Mouse (Mus musculus): Measurements from ENCODE around the gene Amigo1. TPM values are rescaled to one million over a fixed set of nuclear protein-coding genes. Genes with fewer than 3 reads are reported as not detected.

The Amigo1 gene
- total and polyA plus RNA-seq, 3 experiments: 0.46 to 0.98 (median 0.66) TPM

- no peak for DNase-seq (ENCODE audit: low spot score)
- no peak for TF ChIP-seq GATA2 (IDR thresholded peaks at IDR 0.05; ENCODE audit: borderline replicate concordance, low read depth, low read length)
- no peak for TF ChIP-seq CTCF (IDR thresholded peaks at IDR 0.05; ENCODE audit: low read depth, low read length)
- no peak for TF ChIP-seq TAL1 (conservative IDR thresholded peaks at IDR 0.05; ENCODE audit: low read depth, low read length)
- TF ChIP-seq GATA1 (IDR thresholded peaks at IDR 0.05; ENCODE audit: borderline replicate concordance, low read length): no peak
- no peak for TF ChIP-seq POLR2AphosphoS5 (IDR thresholded peaks at IDR 0.05; ENCODE audit: insufficient replicate concordance, low read depth, low read length)
- no peaks in the 10 kb centered on the region for H3K27me3 ChIP-seq (ENCODE audit: insufficient read depth, low read length)
- H3K4me1 ChIP-seq (ENCODE audit: insufficient read depth, low read depth, low read length): peaks cover 55% of the 10 kb centered on the region
- H3K36me3 ChIP-seq (replicated peaks): peaks cover 76% of the 10 kb centered on the region
- no peak overlapping the region for H3K4me3 ChIP-seq (ENCODE audit: low read depth, low read length)
- H3K9me3 ChIP-seq (replicated peaks): no peaks in the 10 kb centered on the region
- ATAC-seq (ENCODE audit: extremely low read depth, insufficient number of reproducible peaks, low FRiP score, poor library complexity, severe bottlenecking): no peak
These were observed 19.5 kb downstream of the Amigo1 start for GRCm38 (mm10) chr3:108205601-108206000.

DNA sequence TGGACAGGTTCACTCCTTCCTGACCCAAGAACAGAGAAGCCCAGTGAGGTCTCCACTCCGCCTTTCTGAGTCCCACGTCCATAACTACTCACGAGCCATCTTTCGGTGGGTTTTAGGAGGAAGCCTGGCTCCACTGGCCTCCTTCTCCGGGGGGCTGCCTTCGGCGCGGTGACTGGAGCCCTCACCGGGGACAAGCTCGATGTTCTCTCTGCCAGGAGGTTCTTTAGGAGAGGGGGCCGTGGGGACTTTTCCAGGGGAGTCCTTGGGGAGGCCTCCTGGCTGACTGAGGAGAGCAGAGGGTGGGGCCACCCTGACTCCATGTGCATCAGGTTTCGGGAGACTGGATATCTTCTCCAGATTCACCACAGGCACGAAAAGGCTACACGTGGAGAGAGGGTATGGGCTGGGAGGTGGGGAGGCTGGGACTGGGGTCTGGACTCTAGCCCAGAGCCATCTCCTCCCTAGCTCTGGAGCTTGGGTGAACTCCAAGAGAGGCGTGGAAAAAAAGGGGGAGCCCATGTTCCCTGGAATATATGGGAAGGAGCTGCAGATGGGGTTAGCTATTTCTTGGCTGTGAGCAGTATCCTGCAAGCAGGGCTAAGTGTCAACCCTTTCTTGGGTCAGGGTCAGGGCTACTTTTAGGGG is 20.7 kb downstream of the Amigo1 start:
- ATAC-seq (ENCODE audit: extremely low read depth, insufficient number of reproducible peaks, low FRiP score, poor library complexity, severe bottlenecking): no peak
- Histone ChIP-seq H3K4me3 (ENCODE audit: low read depth, low read length) (no peak overlapping the region), H3K4me1 (ENCODE audit: insufficient read depth, low read depth, low read length) (peaks cover 58% of the 10 kb centered on the region), H3K36me3 (replicated peaks) (peaks cover 70% of the 10 kb centered on the region), H3K9me3 (replicated peaks) (no peaks in the 10 kb centered on the region), H3K27me3 (ENCODE audit: insufficient read depth, low read length) (no peaks in the 10 kb centered on the region)
- TF ChIP-seq GATA2 (IDR thresholded peaks at IDR 0.05; ENCODE audit: borderline replicate concordance, low read depth, low read length): no peak
- no peak for TF ChIP-seq POLR2AphosphoS5 (IDR thresholded peaks at IDR 0.05; ENCODE audit: insufficient replicate concordance, low read depth, low read length)
- TF ChIP-seq CTCF (IDR thresholded peaks at IDR 0.05; ENCODE audit: low read depth, low read length): no peak
- TF ChIP-seq GATA1 (IDR thresholded peaks at IDR 0.05; ENCODE audit: borderline replicate concordance, low read length): no peak
- TF ChIP-seq TAL1 (conservative IDR thresholded peaks at IDR 0.05; ENCODE audit: low read depth, low read length): no peak
- DNase-seq (ENCODE audit: low spot score): no peak

DNA sequence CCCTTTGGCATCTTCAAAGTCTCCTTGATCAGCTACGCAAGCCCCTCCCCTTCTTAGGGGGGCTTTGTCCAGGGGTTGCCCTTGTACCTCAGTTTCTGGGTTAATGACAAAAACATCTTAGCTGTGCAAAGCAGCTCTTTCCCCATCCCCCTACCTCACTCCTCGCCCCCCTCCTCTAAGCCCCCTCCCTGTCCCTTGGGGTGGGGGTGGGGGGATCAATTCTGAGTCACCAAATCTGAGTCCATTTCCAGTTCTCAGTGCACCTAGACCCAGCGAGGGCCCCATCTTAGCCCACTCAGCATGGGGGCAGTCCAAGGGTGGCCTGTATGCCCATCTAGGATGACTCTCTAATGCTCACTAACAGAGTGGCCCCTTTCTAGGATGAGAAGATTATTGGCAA is 22.9 kb downstream of the Amigo1 start:
- Histone ChIP-seq H3K36me3 (replicated peaks) (peaks cover 49% of the 10 kb centered on the region), H3K27me3 (ENCODE audit: insufficient read depth, low read length) (no peaks in the 10 kb centered on the region), H3K4me3 (ENCODE audit: low read depth, low read length) (peak overlapping the region; percentile 77; the same call in 1 of the 2 replicates), H3K4me1 (ENCODE audit: insufficient read depth, low read depth, low read length) (peaks cover 45% of the 10 kb centered on the region), H3K9me3 (replicated peaks) (no peaks in the 10 kb centered on the region)
- TF ChIP-seq CTCF (IDR thresholded peaks at IDR 0.05; ENCODE audit: low read depth, low read length) (no peak), GATA1 (IDR thresholded peaks at IDR 0.05; ENCODE audit: borderline replicate concordance, low read length) (no peak), TAL1 (conservative IDR thresholded peaks at IDR 0.05; ENCODE audit: low read depth, low read length) (no peak), GATA2 (IDR thresholded peaks at IDR 0.05; ENCODE audit: borderline replicate concordance, low read depth, low read length) (no peak), POLR2AphosphoS5 (IDR thresholded peaks at IDR 0.05; ENCODE audit: insufficient replicate concordance, low read depth, low read length) (no peak)
- no peak for ATAC-seq (ENCODE audit: extremely low read depth, insufficient number of reproducible peaks, low FRiP score, poor library complexity, severe bottlenecking)
- DNase-seq (ENCODE audit: low spot score): no peak

DNA sequence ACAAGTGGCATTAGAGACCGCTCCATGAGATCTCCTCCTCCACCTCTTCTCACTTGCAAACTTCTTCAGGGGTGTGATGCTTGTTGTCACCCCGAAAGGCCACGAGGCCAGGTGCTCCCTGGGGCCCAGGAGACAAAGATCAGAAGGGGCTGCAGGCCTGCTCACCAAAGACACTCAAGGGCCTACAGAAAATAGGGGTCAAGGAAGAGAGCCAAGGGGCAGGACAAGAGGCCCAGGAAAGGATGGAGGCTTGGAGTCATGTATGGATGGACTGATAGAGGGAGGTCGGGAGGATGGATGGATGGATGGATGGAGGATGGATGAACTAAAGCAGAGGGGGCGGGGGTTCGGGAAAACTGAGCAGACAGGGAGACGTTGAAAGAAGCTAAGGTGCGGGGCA is 23.4 kb downstream of the Amigo1 start:
- no peak for ATAC-seq (ENCODE audit: extremely low read depth, insufficient number of reproducible peaks, low FRiP score, poor library complexity, severe bottlenecking)
- no peak for TF ChIP-seq GATA1 (IDR thresholded peaks at IDR 0.05; ENCODE audit: borderline replicate concordance, low read length)
- no peak for TF ChIP-seq POLR2AphosphoS5 (IDR thresholded peaks at IDR 0.05; ENCODE audit: insufficient replicate concordance, low read depth, low read length)
- no peak for TF ChIP-seq TAL1 (conservative IDR thresholded peaks at IDR 0.05; ENCODE audit: low read depth, low read length)
- TF ChIP-seq CTCF (IDR thresholded peaks at IDR 0.05; ENCODE audit: low read depth, low read length): no peak
- no peak for TF ChIP-seq GATA2 (IDR thresholded peaks at IDR 0.05; ENCODE audit: borderline replicate concordance, low read depth, low read length)

DNA sequence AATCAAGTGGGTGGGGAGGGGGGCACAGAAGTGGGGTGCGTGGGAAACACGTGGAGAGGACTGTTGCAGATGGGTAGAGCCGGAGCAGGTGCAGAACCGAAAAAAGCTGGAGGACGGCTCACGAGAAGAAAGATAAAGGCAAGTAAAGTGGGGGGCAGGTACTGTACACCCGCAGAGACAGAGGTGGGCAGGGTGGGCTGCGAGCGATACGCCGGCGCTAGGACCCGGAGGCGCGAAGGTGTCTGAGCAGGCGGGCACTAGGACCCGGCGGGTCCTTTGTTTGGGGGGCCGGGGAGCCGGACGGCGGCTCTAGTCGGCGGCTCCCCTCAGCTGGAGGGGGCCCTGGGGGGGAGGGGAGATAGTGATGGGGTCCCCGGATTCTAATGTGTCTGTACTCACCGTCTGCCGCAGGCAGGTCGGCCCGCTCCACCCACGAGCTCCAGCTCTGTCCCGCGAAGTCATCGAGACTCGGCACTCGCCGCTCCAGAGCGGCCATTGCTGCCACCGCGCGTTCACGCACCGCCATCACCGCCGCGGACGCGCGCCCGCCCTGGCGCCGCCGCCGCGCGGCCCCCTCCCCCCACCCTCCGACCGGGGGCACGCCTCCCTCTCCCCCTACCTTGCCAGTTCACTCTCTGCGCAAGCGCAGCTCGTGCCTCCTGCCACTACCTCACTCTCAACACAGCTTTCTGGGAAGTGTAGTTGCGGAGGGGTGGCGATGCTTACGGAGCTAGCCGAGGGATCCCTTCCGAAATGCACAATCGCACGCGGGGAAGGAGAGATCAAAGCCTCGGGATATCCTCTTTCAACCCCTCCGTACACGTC is 24.0 kb downstream of the Amigo1 start:
- peak overlapping the region; percentile 77 for H3K4me3 ChIP-seq (ENCODE audit: low read depth, low read length)
- H3K4me1 ChIP-seq (ENCODE audit: insufficient read depth, low read depth, low read length): peaks cover 36% of the 10 kb centered on the region
- no peaks in the 10 kb centered on the region for H3K9me3 ChIP-seq (replicated peaks)
- peak; percentile 90 for ATAC-seq (ENCODE audit: extremely low read depth, insufficient number of reproducible peaks, low FRiP score, poor library complexity, severe bottlenecking)
- no peaks in the 10 kb centered on the region; the same call in 1 of the 2 replicates for H3K27me3 ChIP-seq (ENCODE audit: insufficient read depth, low read length)
- peaks cover 38% of the 10 kb centered on the region for H3K36me3 ChIP-seq (replicated peaks)
- peak; percentile 91 for DNase-seq (ENCODE audit: low spot score)
- TF ChIP-seq POLR2AphosphoS5 (IDR thresholded peaks at IDR 0.05; ENCODE audit: insufficient replicate concordance, low read depth, low read length) (no peak), TAL1 (conservative IDR thresholded peaks at IDR 0.05; ENCODE audit: low read depth, low read length) (no peak), CTCF (IDR thresholded peaks at IDR 0.05; ENCODE audit: low read depth, low read length) (no peak), GATA1 (IDR thresholded peaks at IDR 0.05; ENCODE audit: borderline replicate concordance, low read length) (no peak), GATA2 (IDR thresholded peaks at IDR 0.05; ENCODE audit: borderline replicate concordance, low read depth, low read length) (no peak)

More for the DNA sequence above, 23.4 kb downstream of the Amigo1 start:
- Histone ChIP-seq H3K4me3 (ENCODE audit: low read depth, low read length) (peak overlapping the region; percentile 77), H3K27me3 (ENCODE audit: insufficient read depth, low read length) (no peaks in the 10 kb centered on the region; the same call in 1 of the 2 replicates), H3K36me3 (replicated peaks) (peaks cover 44% of the 10 kb centered on the region), H3K9me3 (replicated peaks) (no peaks in the 10 kb centered on the region), H3K4me1 (ENCODE audit: insufficient read depth, low read depth, low read length) (peaks cover 41% of the 10 kb centered on the region)
- no peak for DNase-seq (ENCODE audit: low spot score)

DNA sequence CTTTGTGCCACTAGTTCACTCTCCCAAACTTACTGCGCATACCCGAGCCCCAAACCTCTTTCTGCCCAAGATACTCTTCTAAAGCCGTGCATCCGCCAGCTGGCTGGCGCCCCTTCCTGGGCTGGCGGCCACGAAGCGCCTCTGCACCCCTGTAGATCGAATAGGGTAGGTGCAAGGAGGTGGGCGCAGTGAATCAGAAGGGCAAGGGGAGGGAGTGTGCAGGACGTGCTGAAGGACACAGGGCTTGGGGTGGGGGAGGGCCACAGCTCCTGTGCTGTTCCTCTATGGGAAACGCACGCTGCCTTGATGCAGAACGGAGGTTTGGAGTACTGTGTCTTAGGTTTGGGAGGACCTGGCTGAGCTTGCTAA is 24.6 kb downstream of the Amigo1 start, which contains the start of gene Atxn7l2:
Gene Atxn7l2 (minus strand): TSS at position 164 of the 369 bp plus-strand sequence.
- peak; percentile 74 for DNase-seq (ENCODE audit: low spot score)
- peak; percentile 68 for ATAC-seq (ENCODE audit: extremely low read depth, insufficient number of reproducible peaks, low FRiP score, poor library complexity, severe bottlenecking)
- H3K4me1 ChIP-seq (ENCODE audit: insufficient read depth, low read depth, low read length): peaks cover 34% of the 10 kb centered on the region
- peaks cover 32% of the 10 kb centered on the region for H3K36me3 ChIP-seq (replicated peaks)
- H3K27me3 ChIP-seq (ENCODE audit: insufficient read depth, low read length): no peaks in the 10 kb centered on the region; the same call in 1 of the 2 replicates
- no peak for TF ChIP-seq CTCF (IDR thresholded peaks at IDR 0.05; ENCODE audit: low read depth, low read length)
- TF ChIP-seq GATA2 (IDR thresholded peaks at IDR 0.05; ENCODE audit: borderline replicate concordance, low read depth, low read length): no peak
- TF ChIP-seq POLR2AphosphoS5 (IDR thresholded peaks at IDR 0.05; ENCODE audit: insufficient replicate concordance, low read depth, low read length): 0 out of 2 replicates have a peak, but pooled peaks have one; percentile 20
- TF ChIP-seq GATA1 (IDR thresholded peaks at IDR 0.05; ENCODE audit: borderline replicate concordance, low read length): no peak
- no peak for TF ChIP-seq TAL1 (conservative IDR thresholded peaks at IDR 0.05; ENCODE audit: low read depth, low read length)
- H3K4me3 ChIP-seq (ENCODE audit: low read depth, low read length): peak within 1 kb of the TSS; percentile 77
- no peaks in the 10 kb centered on the region for H3K9me3 ChIP-seq (replicated peaks)
